Mouse (Mus musculus): ENCODE results near the gene Col5a1. TPM values are rescaled to one million over a fixed set of nuclear protein-coding genes. Genes with fewer than 3 reads are reported as not detected.

Gene Col5a1
- polyA plus RNA-seq, 1 experiment: 172 TPM

GRCm38 (mm10) chr2:27939433-27939832 is 53.2 kb downstream of the Col5a1 start:
- Histone ChIP-seq H3K4me3 (no peak overlapping the region), H3ac (ENCODE audit: control insufficient read depth, insufficient read length) (no peak overlapping the region), H3K27me3 (ENCODE audit: control insufficient read depth, insufficient read depth, insufficient read length) (no peaks in the 10 kb centered on the region), H3K79me2 (ENCODE audit: control insufficient read depth, insufficient read depth) (peaks cover 77% of the 10 kb centered on the region), H3K36me3 (ENCODE audit: control insufficient read depth, insufficient read depth) (peaks cover 33% of the 10 kb centered on the region), H3K4me2 (ENCODE audit: low read depth) (no peak overlapping the region)
- no peak for TF ChIP-seq MAX (IDR thresholded peaks at IDR 0.05; ENCODE audit: low read depth)
- TF ChIP-seq SRF (IDR thresholded peaks at IDR 0.05; ENCODE audit: control insufficient read depth, insufficient read length, low read depth): no peak
- TF ChIP-seq POLR2A (IDR thresholded peaks at IDR 0.05; ENCODE audit: insufficient read length, low read depth): peak; percentile 36

GRCm38 (mm10) chr2:27940144-27940543 is 53.9 kb downstream of the Col5a1 start:
- peaks cover 33% of the 10 kb centered on the region for H3K36me3 ChIP-seq (ENCODE audit: control insufficient read depth, insufficient read depth)
- no peak overlapping the region for H3K4me2 ChIP-seq (ENCODE audit: low read depth)
- H3K27me3 ChIP-seq (ENCODE audit: control insufficient read depth, insufficient read depth, insufficient read length): no peaks in the 10 kb centered on the region
- peaks cover 83% of the 10 kb centered on the region for H3K79me2 ChIP-seq (ENCODE audit: control insufficient read depth, insufficient read depth)
- no peak overlapping the region for H3ac ChIP-seq (ENCODE audit: control insufficient read depth, insufficient read length)
- H3K4me3 ChIP-seq: no peak overlapping the region
- TF ChIP-seq CEBPB (IDR thresholded peaks at IDR 0.05; ENCODE audit: insufficient read depth, poor library complexity, severe bottlenecking): no peak
- no peak for TF ChIP-seq TCF12 (IDR thresholded peaks at IDR 0.05; ENCODE audit: insufficient read depth, poor library complexity, severe bottlenecking)
- no peak for TF ChIP-seq MYOD1 (IDR thresholded peaks at IDR 0.05; ENCODE audit: control insufficient read depth in 1 of 3, insufficient read length in 2 of 3, low read depth in 2 of 3)
- no peak for TF ChIP-seq MYOG (IDR thresholded peaks at IDR 0.05; ENCODE audit: control insufficient read depth in 1 of 3, insufficient read depth in 1 of 3, insufficient read length in 2 of 3, low read depth in 2 of 3)
- TF ChIP-seq MAX (IDR thresholded peaks at IDR 0.05; ENCODE audit: low read depth): no peak
- no peak for TF ChIP-seq POLR2A (IDR thresholded peaks at IDR 0.05; ENCODE audit: insufficient read length, low read depth)
- no peak for TF ChIP-seq REST (IDR thresholded peaks at IDR 0.05; ENCODE audit: insufficient read depth, insufficient read length)
- TF ChIP-seq USF1 (IDR thresholded peaks at IDR 0.05; ENCODE audit: low read depth): no peak
- TF ChIP-seq POLR2AphosphoS2 (IDR thresholded peaks at IDR 0.05; ENCODE audit: insufficient read length, low read depth): no peak
- TF ChIP-seq TCF3 (IDR thresholded peaks at IDR 0.05; ENCODE audit: insufficient read length, low read depth): no peak
- no peak for TF ChIP-seq SRF (IDR thresholded peaks at IDR 0.05; ENCODE audit: control insufficient read depth, insufficient read length, low read depth)
- TF ChIP-seq E2F4 (IDR thresholded peaks at IDR 0.05; ENCODE audit: insufficient read depth): no peak

GRCm38 (mm10) chr2:27947252-27947651 is 61.0 kb downstream of the Col5a1 start:
- TF ChIP-seq TCF12 (IDR thresholded peaks at IDR 0.05; ENCODE audit: insufficient read depth, poor library complexity, severe bottlenecking): no peak
- no peak for TF ChIP-seq E2F4 (IDR thresholded peaks at IDR 0.05; ENCODE audit: insufficient read depth)
- TF ChIP-seq MYOD1 (IDR thresholded peaks at IDR 0.05; ENCODE audit: control insufficient read depth in 1 of 3, insufficient read length in 2 of 3, low read depth in 2 of 3): no peak
- peaks cover 83% of the 10 kb centered on the region for H3K79me2 ChIP-seq (ENCODE audit: control insufficient read depth, insufficient read depth)
- no peak overlapping the region for H3K4me2 ChIP-seq (ENCODE audit: low read depth)
- H3ac ChIP-seq (ENCODE audit: control insufficient read depth, insufficient read length): no peak overlapping the region
- H3K4me3 ChIP-seq: no peak overlapping the region
- peaks cover 39% of the 10 kb centered on the region for H3K36me3 ChIP-seq (ENCODE audit: control insufficient read depth, insufficient read depth)
- no peaks in the 10 kb centered on the region for H3K27me3 ChIP-seq (ENCODE audit: control insufficient read depth, insufficient read depth, insufficient read length)

GRCm38 (mm10) chr2:27947917-27948316 is 61.7 kb downstream of the Col5a1 start:
- Histone ChIP-seq H3K4me3 (no peak overlapping the region), H3ac (ENCODE audit: control insufficient read depth, insufficient read length) (no peak overlapping the region), H3K27me3 (ENCODE audit: control insufficient read depth, insufficient read depth, insufficient read length) (no peaks in the 10 kb centered on the region), H3K36me3 (ENCODE audit: control insufficient read depth, insufficient read depth) (peaks cover 45% of the 10 kb centered on the region), H3K79me2 (ENCODE audit: control insufficient read depth, insufficient read depth) (peaks cover 76% of the 10 kb centered on the region), H3K4me2 (ENCODE audit: low read depth) (no peak overlapping the region)
- no peak for TF ChIP-seq E2F4 (IDR thresholded peaks at IDR 0.05; ENCODE audit: insufficient read depth)
- peak; percentile 47 for TF ChIP-seq TCF12 (IDR thresholded peaks at IDR 0.05; ENCODE audit: insufficient read depth, poor library complexity, severe bottlenecking)
- peak in 2 of 3 experiments; percentile 82 to 89 for TF ChIP-seq MYOD1 (IDR thresholded peaks at IDR 0.05; ENCODE audit: control insufficient read depth in 1 of 3, insufficient read length in 2 of 3, low read depth in 2 of 3)
- TF ChIP-seq TCF3 (IDR thresholded peaks at IDR 0.05; ENCODE audit: insufficient read length, low read depth): peak; percentile 64
- peak in 2 of 3 experiments; percentile 51 to 89 for TF ChIP-seq MYOG (IDR thresholded peaks at IDR 0.05; ENCODE audit: control insufficient read depth in 1 of 3, insufficient read depth in 1 of 3, insufficient read length in 2 of 3, low read depth in 2 of 3)
- no peak for TF ChIP-seq USF1 (IDR thresholded peaks at IDR 0.05; ENCODE audit: low read depth)

DNA sequence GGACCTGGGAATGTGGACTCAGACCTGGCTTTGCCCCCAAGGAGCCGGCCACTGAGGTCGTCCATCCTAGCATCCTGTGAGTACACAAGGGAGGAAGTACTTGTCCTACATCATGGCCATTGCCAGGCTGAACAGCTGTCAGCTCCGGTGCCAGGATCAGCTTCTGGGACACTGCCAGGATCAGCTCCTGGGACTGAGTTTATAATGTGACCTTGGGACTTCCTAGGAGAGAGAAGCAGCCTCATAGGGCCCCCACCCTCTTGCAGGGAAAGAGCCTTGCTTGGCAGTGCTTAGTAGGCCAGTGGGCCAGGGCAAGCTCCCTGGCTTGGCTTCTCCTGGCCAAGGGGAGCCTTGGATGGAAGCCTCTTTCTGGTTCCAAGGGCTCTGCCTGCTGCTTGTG is 67.6 kb downstream of the Col5a1 start:
- Histone ChIP-seq H3K4me2 (ENCODE audit: low read depth) (no peak overlapping the region), H3K4me3 (no peak overlapping the region), H3K79me2 (ENCODE audit: control insufficient read depth, insufficient read depth) (peaks cover 19% of the 10 kb centered on the region), H3K27me3 (ENCODE audit: control insufficient read depth, insufficient read depth, insufficient read length) (no peaks in the 10 kb centered on the region), H3K36me3 (ENCODE audit: control insufficient read depth, insufficient read depth) (peaks cover 90% of the 10 kb centered on the region), H3ac (ENCODE audit: control insufficient read depth, insufficient read length) (no peak overlapping the region)
- no peak for TF ChIP-seq USF1 (IDR thresholded peaks at IDR 0.05; ENCODE audit: low read depth)
- no peak for TF ChIP-seq REST (IDR thresholded peaks at IDR 0.05; ENCODE audit: insufficient read depth, insufficient read length)
- TF ChIP-seq MYOD1 (IDR thresholded peaks at IDR 0.05; ENCODE audit: control insufficient read depth in 1 of 3, insufficient read length in 2 of 3, low read depth in 2 of 3): peak; percentile 42 to 81 (median 55)
- TF ChIP-seq CEBPB (IDR thresholded peaks at IDR 0.05; ENCODE audit: insufficient read depth, poor library complexity, severe bottlenecking): no peak
- no peak for TF ChIP-seq POLR2AphosphoS2 (IDR thresholded peaks at IDR 0.05; ENCODE audit: insufficient read length, low read depth)
- no peak for TF ChIP-seq POLR2A (IDR thresholded peaks at IDR 0.05; ENCODE audit: insufficient read length, low read depth)
- peak; percentile 51 to 79 (median 61) for TF ChIP-seq MYOG (IDR thresholded peaks at IDR 0.05; ENCODE audit: control insufficient read depth in 1 of 3, insufficient read depth in 1 of 3, insufficient read length in 2 of 3, low read depth in 2 of 3)
- no peak for TF ChIP-seq E2F4 (IDR thresholded peaks at IDR 0.05; ENCODE audit: insufficient read depth)
- TF ChIP-seq TCF3 (IDR thresholded peaks at IDR 0.05; ENCODE audit: insufficient read length, low read depth): no peak
- no peak for TF ChIP-seq TCF12 (IDR thresholded peaks at IDR 0.05; ENCODE audit: insufficient read depth, poor library complexity, severe bottlenecking)

Data from myocyte (in vitro differentiated cells).